Mouse (Mus musculus): Measurements from ENCODE around the gene Psmd6.

The Psmd6 gene

DNA sequence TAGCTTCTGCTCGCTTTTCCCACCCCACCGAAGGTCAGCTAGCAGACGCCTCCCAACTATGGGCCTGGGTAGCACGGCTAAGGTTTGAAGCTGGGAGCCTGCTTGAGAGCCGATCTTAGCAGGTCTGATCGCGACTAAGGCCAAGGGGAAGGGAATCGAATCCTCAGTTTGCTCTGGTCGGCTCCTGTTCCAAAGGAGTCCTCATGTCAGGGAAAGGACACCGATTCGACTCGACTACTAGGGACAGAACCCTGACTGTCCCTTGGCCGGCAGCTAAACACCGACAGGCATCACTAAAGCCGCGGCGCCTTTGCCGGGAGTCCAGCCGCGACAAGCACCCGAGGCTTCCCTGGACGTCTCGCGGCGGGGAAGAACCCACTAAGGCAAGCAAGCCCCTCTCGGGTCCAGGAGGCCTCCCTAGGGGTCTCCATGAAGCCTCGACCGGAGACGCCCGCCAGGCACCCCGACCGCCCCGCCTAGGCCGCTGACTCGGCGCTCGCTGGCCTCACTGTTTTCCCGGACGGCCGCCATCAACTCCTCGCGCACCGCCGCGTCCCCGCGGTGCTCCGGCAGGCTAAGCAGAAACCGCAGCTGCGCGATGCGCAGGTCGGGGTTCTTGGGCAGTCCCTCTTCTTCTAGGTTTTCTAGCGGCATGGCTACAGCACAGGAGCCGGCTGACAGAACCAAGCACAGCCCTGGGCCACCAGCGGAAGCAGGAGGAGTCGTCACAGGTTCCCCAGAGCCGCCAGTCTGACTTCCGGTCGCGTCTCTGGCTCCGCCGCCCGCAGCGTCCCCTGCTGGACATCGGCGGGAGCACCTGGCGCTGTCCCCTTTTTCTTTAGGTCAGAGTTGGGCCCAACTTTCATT, at the start of gene Psmd6:
Gene Psmd6 (minus strand): TSS at position 755 of the 867 bp plus-strand sequence.
- peak; percentile 74 for DNase-seq (ENCODE audit: low read depth, low spot score)

DNA sequence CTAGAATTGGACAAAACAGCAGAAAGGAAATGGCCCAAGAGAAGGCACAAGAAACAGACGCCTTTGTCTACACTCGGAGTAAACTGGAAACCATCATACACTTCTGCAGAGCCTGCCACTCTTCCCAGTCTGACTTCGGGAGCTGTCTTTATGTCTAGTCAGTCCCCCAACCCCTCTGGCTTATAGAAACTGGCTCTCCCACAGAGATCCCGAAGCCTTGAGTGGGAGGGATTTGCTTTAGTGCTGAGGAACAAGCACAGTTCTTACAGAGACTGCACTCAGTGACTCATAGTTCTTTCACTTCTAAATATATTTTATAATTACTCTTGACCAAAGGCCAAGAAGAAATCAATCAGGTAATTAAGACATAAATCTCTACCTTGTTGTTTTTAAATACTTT, 10.1 kb downstream of the Psmd6 start:
- DNase-seq (ENCODE audit: low read depth, low spot score): no peak

DNA sequence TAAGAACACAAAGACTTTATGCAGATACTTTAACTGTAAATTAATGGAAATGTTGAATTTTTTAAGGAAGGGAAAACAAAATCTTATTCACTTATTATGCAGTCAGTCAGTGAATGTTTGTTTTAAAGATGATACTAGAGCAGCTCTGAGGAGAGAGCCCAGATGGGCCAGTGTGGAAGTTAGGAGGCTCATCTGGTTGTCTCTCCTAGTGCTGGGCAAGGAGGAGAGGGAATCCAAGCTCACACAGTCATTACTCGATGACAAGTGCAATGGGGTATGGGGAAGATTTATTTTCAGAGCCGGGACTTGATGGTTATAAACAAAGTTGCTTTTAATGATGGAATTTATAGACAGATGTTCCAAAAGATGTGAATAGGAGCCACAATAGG, 15.9 kb downstream of the Psmd6 start:
- DNase-seq (ENCODE audit: low read depth, low spot score): no peak

DNA sequence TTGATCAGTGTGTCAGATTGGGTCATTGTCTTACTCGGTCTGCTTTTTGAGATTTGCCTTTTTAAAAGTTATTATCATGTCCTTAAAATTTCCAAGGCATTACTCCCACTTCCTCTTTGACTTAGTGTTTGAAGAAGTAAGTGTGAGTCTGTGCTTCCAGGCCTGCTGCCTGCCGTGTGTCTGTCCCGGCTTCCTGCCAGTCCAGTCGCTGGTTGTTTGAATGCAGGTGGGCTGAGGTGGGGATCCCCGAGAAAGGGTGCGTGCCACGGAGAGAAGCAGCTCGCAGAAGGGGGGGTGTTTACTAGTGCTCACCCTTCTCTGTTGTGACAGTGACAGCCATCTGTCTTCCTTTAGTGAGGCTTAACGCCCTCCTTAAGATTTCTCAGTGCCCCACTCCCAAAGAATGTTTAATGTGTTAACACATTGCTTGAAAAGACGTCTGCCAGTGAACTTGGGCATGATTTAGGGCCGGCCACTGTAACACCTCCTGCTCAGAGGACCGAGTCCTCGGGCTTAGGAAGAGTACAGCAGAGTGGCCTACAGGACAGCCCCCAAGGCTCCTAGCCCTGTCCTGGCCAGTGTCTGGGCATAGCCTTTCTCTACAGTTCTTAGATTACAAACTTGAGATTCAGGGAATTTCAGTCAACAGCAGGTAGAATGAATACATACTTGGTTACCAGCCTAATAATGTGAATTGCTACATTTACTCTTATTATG, 16.4 kb downstream of the Psmd6 start:
- DNase-seq (ENCODE audit: low read depth, low spot score): no peak

DNA sequence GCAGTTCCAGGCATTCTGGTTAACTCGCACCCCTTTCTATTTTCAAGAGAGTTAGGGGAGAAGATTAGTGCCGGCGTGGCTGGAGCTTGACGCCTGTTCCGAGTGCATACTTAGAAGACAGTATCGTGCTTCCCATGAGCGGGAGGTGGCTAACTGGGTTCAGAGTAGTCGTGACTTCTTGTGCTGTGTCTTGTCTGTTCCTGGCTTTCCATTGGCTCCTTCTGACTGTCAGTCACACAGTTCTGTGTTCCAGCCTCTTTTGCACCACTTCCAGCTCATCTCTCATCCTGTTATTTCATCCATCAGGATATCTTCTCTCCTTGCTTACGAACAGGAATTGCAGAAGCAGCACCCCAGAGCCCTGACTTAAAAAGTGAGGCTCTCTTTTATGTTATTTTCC, 19.5 kb downstream of the Psmd6 start:
- DNase-seq (ENCODE audit: low read depth, low spot score): no peak

DNA sequence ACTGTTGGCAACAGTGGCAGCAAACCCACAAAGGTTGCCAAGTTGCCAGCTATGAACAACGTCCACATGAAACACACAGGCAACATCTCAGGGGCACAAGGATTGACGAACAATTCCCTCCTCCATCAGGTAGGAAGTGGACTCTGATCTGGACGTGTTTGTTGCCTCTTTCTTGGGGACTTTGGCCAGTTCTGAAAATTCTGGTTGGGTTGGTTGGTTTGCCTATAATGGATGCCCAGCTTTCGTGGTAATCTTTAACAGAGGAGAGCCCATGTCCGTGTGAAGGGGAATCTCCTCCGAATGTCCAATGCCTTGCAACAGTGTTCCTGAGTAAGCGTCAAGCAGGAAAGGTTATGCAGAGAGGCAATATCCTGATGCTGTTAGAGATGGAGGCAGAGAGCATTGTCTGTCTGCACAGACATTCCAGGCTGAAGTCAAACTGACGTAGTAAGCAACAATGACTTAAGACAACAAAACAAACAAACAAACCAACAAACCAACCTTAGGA, 20.0 kb downstream of the Psmd6 start:
- DNase-seq (ENCODE audit: low read depth, low spot score): no peak

DNA sequence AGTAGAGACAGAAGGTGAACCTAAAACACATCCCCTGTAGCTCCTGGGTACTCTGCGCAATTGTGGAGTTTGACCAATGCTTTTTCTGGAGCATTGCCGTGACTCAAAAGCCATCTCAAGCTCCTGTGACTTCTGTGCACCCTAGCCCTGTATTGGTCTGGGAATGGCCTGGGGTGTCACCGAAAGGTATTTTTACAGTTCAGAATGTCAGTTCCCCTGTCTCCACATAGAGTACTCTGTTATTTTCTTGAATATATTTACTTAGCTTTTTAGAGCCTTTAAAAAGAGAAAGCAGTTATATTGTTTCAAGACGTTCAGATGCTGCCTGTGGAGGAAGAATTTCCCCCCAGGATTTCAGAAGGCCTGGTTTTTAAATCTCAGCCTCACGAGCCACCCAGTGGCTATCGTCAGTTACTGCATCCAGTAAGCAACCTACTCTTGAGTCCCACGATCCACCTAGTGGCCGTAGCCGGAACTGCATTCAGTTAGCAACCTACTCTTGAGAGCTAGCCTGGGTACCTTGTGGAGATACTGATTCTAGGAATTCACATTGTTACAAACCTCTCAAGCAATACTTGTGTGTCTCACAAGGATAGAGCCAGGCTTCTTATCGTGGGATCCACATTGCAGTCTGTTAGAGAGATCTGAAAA, 22.3 kb downstream of the Psmd6 start:
- peak; percentile 82 for DNase-seq (ENCODE audit: low read depth, low spot score)

DNA sequence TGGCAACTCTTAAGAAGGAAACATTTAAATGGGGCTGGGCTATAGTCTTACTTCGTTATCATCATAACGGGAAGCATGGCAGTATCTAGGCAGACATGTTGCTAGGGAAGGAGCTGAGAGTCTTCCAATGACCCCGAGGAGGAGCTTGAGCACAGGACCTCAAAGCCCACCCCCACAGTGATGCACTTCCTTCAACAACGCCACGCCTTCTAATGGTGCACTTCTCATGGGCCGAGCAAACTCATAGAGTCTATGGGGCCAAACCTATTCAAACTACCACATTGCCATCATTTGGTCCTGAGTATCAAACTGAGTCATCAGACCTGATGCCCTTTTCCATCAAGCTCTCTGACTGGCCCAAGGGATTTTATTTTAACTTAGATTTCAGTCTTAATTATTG, 30.2 kb downstream of the Psmd6 start:
- no peak for DNase-seq (ENCODE audit: low read depth, low spot score)

DNA sequence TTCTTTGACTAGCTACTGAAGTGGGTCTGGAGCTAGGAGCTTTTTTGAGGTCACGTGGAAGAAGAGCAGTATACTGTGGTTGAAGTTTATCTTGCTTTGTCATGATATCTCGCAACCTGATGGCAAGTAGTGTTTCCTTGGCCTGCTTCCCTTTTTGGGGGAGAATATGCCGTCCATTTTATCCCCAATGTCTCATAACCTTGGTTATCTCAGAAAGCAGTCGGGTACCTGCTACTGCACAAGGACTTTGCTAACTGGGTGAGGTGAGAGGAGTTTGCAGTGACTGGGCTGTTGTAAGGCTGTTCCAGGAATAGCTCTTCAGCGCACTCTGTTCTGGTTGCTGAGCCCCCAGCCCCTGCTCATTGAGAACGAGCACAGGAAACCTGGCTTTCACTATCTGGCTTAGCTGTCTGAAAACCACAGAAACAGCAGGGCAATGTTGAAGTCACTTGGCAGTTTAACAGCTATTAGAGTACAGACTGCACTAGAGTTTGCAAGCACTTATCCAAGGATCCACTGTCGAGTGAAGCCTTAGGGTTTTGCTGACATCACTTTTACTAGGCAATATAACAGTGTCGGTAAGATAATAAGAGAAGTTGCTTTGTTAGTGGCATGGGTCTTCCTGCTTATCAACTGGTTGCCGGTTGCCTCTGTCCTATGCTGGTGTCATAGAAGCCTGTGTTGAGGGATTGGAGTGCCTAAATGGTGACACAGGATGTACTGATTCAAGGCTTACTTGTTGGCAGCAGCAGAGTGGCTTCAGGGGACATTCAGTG, 32.6 kb downstream of the Psmd6 start:
- no peak for DNase-seq (ENCODE audit: low read depth, low spot score)

DNA sequence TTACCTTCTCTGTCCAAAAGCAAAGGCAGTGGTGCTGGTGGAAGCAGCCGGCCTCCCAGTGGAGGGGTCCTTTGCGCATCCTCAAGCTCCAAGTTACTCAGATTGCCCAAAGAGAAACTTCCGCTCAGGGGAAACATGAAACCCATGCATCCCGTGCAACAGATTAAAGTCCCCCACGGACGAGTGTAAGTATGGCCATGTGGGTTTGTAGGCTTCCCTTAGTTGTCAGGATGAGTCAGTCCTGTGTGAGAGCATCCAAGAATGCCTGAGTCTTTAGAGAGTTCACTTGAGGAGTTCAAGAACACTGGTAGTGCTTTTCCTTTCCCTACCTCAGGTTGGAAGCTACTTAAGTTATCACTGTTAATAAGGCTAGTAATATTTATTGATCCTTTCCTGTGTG, 33.4 kb downstream of the Psmd6 start:
- no peak for DNase-seq (ENCODE audit: low read depth, low spot score)

DNA sequence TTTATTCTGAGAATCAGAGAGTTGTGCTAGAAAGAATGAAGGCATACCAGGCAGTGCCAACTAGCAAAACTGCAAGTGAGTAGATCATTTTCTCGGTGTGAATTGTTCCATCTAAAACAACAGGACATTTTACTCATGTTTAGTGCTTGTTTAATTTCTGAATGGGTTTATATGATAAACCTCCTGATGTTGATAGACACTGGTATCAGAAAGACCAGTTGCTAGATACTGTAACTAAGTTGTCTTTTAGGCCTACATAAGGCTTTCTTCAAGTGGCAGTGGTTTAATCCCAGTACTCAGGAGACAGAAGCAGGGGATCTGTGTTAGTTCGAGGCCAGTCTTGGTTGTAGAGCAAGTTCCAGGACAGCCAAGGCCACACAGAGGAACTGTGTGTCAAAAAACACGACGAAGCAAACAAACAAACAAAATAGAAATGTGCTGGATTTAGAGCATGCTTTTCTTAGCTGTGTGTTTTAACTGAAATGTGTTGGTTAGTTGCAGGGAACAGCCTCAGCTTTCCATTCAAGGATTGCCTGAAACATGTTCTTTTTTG, 34.0 kb downstream of the Psmd6 start:
- no peak for DNase-seq (ENCODE audit: low read depth, low spot score)

DNA sequence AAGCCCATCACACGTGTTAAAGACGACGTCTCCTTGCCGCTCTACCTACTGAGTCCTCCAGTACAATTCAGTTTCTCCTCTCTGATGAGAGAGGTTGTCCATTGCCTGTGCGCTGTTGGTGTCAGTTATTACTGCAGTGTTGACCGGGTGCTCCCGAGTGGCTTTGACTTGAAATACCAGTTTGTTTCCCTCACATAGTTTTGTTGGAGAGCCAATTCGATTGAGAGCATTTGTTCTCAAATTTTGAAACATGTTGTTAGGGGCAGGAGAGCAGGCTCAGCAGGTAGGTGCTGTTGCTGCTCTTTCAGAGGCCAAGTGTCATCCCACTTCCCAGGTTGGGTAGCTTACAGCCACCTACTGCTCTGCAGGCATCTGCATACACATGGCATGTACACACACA, 37.0 kb downstream of the Psmd6 start:
- no peak for DNase-seq (ENCODE audit: low read depth, low spot score)

DNA sequence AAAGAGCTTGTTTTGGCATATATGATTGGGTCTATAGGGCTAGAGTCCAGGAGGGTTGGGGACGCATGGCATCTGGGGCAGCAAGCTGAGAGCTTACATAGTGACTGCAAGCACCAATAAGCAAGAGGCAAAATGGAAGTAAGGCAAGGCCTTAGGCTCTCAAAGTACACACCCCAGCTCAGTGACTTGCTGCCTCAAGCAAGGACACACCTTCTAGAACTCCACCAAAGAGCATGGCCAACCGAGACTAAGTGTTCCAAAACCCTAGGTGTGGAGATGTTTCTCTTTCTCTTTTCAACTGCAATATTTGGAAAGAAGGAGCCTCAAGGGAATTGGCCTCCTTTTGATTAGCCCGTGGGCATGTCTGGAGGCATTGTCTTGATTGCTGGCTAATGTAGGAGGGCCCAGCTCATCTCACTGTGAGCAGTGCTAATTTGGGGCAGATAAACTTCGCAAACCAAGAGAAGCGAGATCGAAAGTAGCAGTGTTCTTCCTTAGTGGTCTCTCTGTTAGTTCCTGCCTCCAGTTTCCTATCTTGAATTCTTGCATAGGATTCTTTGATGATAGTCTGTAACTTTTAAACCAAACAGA, 40.1 kb downstream of the Psmd6 start:
- DNase-seq (ENCODE audit: low read depth, low spot score): no peak

DNA sequence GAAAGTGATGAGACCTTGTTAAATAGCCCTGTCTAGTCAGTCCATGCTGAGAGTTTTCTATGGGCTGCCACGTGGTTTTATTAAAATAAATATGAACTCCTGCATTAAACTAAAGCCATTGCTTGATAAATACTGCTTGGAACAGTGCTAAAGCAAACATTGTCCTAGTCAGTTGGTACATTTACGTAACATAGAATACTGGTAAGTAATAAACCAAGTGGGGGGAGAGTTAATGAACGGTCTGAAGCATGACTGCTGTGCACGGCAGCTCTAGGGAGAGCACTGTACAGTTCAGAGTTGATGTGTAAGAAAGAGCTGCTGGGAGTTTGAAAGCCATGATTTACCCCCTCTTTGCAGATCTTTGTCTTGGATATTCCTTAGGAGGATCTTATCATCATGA, 49.3 kb downstream of the Psmd6 start:
- DNase-seq (ENCODE audit: low read depth, low spot score): no peak

DNA sequence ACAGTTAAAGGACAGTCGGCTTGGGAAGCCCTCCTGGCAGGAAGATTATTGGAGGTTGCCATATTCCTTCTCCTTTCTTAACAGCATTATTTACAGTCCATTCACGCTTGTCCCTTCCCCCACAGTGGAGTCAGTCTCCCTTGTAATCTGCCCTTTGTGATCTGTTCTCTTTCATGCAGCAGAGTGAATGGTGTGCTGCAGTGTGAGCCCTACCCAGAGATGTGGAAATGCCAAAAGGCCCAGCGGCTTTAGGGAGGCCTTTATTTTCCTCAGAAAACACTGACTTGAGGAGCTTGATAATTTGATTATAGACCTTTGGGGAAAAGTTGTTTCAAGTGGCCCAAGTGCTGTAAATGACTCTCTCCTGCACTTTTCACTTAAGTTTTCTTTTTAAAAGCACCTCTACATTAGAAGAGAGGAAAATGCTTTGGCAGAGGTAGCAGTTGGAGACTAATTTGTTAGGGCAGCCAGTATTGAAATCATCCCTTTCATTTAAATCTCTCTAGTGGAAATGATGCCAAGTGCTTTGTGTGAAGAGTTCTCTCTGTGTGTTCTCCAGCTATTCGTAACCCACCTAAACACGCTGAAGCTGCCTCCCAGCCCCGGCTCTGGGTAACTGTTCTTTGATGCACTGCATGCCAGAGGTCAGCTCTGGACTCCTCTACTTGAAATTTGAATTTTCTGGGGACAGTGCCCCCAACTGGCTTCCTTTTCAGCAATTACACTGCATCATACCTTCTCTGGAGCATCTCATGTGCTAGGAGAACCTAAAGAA, 50.1 kb downstream of the Psmd6 start:
- no peak for DNase-seq (ENCODE audit: low read depth, low spot score)

DNA sequence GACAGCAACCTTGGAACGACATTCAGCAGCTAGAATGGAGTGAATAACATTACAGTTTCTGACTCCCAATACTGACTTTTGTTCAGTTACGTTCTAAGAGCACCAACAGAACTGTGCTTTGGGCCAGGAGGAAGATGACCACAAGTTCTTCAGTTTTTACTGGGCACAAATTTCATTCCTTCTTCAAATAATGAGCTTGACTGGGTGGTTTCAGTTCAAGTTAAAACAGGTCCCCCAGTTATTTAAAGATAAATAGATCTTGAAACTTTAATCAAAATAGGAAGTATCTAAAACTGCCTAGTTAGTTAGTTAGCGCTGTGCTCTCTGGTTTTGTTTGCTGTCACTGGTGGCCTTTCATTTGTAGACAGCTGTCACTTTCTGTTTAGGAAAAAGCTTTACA, 52.2 kb downstream of the Psmd6 start:
- DNase-seq (ENCODE audit: low read depth, low spot score): no peak

DNA sequence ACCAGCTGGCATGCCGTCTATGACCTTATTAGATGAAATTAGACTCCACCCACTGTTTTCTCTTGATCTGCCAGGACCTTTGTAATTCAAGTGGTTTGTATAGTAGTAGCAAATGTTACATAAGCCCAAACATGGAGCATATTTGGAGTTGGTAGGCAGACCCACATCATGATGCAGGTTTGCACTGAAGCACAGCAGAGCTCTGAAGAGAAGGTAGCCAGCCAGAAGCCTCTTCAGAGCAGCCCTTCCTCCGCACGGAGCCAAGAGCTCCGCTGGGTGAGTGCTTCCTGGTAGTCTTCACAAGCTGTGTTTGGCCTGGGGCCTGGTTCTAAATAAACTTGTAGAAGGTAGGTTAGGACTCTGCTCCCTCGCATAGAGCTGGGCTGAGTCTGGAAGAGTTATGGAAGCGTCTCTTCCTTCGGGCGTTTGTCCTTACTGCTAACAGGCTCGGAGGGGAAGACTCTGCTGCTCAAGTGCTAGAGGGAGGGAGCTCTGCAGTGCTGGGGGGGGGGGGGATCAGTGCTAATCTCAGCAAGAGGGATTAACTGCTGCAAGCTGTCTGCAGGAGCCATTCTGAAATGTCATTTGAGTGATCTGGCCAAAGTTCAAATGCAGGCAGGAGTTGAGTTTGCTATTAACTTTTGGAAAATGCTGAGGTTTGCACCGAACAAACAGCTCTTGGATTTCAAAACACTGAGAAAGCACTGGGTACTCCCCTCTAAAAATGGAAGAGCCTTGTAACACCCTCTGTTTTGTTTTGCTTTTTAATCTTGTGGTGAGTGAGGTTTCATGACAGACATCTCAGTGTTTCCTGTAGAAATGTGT, 52.9 kb downstream of the Psmd6 start:
- DNase-seq (ENCODE audit: low read depth, low spot score): no peak

DNA sequence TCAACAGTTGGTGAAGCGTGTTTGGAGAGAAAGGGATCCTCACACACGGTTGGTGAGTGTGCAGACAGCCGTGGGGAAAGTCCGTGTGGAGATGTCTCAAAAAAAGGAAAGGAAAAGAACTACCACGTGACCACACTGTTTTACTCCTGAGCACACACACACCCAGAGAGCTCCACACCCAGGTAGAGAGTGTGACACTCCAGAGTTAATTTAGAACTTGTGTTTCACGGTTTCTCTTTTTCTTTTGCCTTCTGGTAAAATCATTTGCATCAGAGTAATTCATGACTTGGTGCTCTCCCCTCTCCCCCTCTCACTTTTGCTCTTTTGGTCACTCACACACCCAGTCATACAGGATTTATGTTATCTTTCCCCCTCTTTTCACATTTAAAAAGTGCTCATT, 54.5 kb downstream of the Psmd6 start:
- DNase-seq (ENCODE audit: low read depth, low spot score): no peak

DNA sequence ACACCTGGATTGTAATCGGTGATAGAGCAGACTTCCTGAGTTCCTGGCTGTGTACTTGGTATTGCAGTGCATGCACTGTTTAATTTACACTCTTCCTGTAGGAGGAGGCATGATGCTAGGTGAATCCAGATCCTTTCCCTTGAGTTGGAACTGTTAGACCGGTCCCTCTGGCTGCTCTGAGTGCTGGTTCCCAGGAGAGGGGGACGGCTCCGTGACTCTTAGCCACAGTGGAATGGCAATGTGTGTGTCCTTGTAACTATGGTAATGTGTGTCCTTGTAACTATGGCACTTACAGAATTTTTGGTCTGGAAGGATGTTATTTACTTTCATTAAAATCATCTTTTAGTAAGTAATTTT, 55.7 kb downstream of the Psmd6 start:
- DNase-seq (ENCODE audit: low read depth, low spot score): no peak
